Mouse (Mus musculus): ENCODE results near the gene Rom1.
"Not testable (repeated sequence)": the region's sequence is repeated elsewhere in the genome, so short reads cannot be mapped to it uniquely, and the experiment has no call there.

Rom1 gene

DNA sequence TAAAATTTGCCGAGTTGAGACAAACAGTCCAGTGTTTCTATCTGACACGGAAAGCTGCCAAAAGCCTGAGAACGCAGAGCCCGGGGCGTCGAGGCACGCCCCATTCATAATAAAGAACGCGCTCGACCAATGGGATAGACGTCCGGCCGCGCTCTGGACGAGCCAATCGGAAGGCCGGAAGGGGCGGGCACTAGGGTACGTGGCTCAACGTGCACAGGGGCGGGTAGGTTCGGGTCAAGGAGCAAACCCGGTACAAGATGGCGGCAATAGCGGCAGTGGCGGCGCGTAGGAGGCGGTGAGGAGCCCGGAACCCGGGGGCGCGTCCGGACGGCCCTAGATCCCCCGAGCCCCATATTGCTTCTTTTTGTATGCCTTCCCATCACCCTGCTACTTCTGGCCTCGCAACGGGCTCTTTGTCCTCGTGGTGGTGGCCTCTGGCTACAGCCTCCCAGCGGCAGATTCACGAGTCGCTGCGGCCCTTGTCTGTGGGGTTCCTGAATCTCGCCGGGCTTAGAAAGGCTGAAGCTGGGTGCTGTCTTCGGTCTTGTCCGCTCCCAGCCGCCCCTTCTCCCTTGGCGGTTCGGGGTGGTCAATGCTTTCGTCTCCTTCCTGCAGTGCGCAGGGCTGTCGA is 31.2 kb downstream of the Rom1 start, which contains the start of gene Ganab:
Gene Ganab, plus strand, starts transcription at position 207 of the 631 bp plus-strand sequence.
- in situ Hi-C loops (cut with MboI; ENCODE audit: low sequenced_read_pairs) = no loop called here

GRCm38 (mm10) chr19:8897211-8897864 is 31.8 kb downstream of the Rom1 start:
- in situ Hi-C loops (cut with MboI; ENCODE audit: low sequenced_read_pairs) = not testable (repeated sequence)

DNA sequence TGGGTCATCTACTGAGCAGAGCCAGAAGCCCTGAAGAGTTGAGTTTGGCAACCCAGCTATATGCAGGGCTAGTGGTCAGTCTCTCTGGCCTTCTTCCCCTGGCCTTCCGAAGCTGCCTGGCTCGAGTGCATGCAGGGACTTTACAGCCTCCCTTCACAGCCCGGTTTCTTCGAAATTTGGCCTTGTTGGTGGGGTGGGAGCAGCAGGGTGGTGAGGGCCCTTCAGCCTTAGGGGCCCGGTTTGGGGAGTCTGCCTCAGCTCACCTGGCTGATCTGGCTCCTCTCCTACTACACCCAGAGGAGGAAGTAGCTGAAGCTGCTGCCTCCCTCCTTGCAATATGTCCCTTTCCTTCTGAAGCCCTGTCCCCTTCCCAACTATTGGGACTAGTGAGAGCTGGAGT is 32.9 kb downstream of the Rom1 start:
- in situ Hi-C loops (cut with MboI; ENCODE audit: low sequenced_read_pairs) = not testable (repeated sequence)

DNA sequence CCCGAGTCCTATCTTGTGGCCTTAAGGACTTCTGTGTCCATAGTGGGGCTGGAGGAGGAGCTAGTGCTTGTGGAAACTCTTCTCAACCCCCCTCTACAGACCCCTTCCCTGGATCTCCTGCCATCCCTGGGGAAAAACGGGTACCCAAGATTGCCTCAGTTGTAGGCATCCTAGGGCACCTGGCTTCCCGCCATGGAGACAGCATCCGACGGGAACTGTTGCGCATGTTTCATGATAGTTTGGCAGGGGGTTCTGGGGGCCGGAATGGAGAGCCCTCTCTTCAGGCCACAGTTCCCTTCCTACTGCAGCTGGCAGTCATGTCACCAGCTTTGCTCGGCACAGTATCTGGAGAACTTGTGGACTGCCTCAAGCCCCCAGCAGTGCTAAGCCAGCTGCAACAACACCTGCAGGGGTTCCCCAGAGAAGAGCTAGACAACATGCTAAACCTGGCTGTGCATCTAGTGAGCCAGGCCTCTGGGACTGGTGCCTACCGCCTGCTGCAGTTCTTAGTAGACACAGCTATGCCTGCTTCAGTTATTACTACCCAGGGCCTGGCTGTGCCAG is 33.7 kb downstream of the Rom1 start:
- in situ Hi-C loops (cut with MboI; ENCODE audit: low sequenced_read_pairs) = no loop called here

GRCm38 (mm10) chr19:8892829-8893766 is 36.1 kb downstream of the Rom1 start, which contains the start of gene Ints5:
Gene Ints5, plus strand, starts transcription at chr19:8893005.
- in situ Hi-C loops (cut with MboI; ENCODE audit: low sequenced_read_pairs) = no loop called here

DNA sequence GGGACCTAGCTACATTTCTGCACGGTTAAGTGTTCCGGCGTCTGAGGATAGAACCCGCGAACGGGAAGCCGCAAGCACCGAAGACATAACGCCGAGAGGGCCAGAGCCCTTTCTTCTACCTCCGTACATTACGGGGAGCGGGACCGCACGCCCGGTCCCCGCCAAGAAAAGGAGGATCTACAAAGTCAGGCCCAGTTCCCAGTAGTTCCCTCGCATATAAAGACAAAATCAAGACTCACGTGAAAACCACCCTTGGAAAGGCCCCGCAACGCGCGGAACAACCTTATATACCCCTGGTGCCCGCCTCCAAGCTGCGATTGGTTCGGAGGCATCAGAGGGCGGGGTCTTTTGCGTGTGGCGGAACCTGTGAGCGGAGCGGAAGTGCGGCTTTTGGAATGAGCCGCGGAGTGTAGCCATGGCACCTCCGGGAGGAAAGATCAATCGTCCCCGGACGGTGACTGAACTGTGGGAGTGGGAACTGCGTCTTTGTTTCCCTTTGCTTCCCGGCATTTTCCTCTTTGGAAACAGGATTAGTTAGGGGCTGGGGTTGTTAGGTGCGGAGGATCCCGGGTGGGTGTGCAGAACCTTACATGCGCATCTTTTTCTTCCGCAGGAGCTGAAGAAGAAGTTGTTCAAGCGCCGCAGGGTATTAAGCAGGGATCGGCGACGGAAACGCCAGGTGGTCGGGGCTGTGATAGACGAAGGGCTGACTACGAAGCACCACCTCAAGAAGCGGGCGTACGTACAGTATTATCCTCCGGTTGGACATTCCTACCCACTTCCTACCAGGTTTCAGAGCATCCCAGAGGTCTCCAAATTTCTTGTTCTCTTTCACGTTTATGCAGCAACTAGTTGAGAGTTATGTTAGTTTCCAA is 40.4 kb downstream of the Rom1 start, which contains the start of the genes 1810009A15Rik and Gm49416:
Gene 1810009A15Rik, plus strand, starts transcription at position 343 of the 875 bp plus-strand sequence.
Gene Gm49416, plus strand, starts transcription at position 416 of the 875 bp plus-strand sequence.
- in situ Hi-C loops (cut with MboI; ENCODE audit: low sequenced_read_pairs) = no loop called here

GRCm38 (mm10) chr19:8887585-8888463 is 41.3 kb downstream of the Rom1 start:
- in situ Hi-C loops (cut with MboI; ENCODE audit: low sequenced_read_pairs) = no loop called here

DNA sequence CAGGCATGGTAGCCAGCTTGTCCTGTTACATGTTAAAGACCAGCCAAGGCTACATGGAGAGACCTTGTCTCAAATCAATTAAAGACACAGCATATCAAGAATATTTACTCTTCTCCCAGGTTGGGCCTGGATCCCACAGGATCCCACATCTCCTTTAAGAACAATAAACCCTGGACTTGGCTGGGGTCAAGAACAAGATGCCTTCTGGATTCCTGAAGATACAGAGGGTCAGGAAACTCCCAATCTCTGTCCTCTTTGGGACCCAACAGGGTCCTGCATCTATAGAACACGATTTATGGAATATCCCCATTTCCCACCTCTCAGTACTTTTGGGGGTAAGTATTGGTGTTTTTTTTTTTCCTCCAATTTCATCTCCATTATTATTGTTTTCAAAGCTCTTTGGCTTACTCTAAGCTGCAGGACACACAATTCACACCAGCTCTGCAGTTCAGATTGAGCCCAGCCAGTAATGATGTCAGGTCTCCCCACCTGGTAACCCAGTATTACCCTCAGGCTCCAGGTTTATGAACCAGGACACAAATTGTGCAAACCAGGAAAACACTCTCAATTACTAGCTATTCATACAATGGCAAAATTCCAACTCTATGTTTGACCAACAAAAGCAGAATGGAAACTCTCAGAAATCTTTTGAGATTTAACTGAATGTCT is 42.1 kb downstream of the Rom1 start:
- in situ Hi-C loops (cut with MboI; ENCODE audit: low sequenced_read_pairs) = no loop called here

DNA sequence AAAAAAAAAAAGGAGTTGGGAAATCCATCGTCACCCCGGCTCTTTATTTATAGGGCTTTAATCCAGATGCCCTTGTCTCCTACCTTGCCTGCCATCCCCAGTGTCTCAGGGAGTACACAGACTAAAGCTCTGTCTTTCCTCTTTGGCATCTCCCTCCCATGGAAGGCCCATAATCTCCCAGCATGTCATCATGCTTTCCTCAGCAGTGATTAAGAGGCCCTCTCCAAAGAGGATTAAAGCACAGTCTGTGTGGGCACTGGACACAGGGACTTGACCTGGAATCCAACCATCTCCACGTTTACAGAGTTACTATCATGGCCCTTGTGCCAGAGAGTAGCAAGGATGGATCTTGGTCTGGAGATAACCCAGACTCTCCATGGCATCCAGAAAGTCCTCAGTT is 45.5 kb downstream of the Rom1 start, which contains the start of the genes Lbhd1 and Gm49403:
Gene Lbhd1, plus strand, starts transcription at position 117 of the 400 bp plus-strand sequence.
Gene Gm49403, plus strand, starts transcription at position 315 of the 400 bp plus-strand sequence.
- in situ Hi-C loops (cut with MboI; ENCODE audit: low sequenced_read_pairs) = no loop called here

- in situ Hi-C loops (cut with MboI; ENCODE audit: low sequenced_read_pairs) = no loop called here
Observed at GRCm38 (mm10) chr19:8881034-8881392, 48.1 kb downstream of the Rom1 start.

DNA sequence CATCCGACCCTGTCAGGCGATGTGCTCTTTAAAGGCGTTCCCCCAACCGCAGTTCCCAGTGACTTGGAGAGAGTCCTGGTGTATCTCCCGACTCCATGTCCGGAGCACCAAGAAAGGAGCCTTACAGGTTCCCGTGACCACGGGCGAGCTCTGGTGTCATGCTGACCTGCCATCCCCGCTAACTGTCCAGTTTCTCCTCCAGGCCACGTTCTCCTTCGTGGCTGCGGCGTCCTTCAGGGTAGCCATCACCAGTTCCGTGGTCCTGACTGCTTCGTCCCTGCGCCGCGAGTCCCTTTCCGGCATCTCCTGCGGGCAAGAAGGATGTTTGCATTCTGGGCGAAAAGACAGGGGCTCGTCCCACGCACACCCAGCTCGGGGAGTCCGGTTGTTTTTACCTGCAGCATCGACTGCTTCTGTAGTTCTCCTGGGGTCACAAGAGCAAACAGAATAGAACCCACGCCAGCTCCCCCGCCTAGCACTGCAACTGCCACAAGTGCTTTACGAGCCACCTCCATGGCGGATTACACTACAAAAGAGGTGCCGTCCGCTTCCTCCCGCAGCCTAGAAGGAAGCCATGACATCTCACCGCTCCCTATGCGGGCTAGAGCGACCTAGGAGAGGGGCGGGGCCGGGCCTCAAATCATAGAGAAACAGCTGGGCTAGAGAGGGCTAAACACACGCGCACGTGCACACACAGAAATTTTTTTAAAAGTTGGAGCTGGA is 48.7 kb downstream of the Rom1 start, which contains the start of gene Uqcc3:
Gene Uqcc3, minus strand, starts transcription at position 613 of the 723 bp plus-strand sequence.
- in situ Hi-C loops (cut with MboI; ENCODE audit: low sequenced_read_pairs) = no loop called here
